Mouse (Mus musculus) lung, postnatal 36 days (tissue): ENCODE data around the gene Armcx5.
"Not testable (repeated sequence)": the region's sequence is repeated elsewhere in the genome, so short reads cannot be mapped to it uniquely, and the experiment has no call there.

Source experiments
- DNase-seq: peaks from one replicate; pipeline ENCODE4 v3.0.0; 2022; ENCODE audit warnings: mixed read lengths

The Armcx5 gene

DNA sequence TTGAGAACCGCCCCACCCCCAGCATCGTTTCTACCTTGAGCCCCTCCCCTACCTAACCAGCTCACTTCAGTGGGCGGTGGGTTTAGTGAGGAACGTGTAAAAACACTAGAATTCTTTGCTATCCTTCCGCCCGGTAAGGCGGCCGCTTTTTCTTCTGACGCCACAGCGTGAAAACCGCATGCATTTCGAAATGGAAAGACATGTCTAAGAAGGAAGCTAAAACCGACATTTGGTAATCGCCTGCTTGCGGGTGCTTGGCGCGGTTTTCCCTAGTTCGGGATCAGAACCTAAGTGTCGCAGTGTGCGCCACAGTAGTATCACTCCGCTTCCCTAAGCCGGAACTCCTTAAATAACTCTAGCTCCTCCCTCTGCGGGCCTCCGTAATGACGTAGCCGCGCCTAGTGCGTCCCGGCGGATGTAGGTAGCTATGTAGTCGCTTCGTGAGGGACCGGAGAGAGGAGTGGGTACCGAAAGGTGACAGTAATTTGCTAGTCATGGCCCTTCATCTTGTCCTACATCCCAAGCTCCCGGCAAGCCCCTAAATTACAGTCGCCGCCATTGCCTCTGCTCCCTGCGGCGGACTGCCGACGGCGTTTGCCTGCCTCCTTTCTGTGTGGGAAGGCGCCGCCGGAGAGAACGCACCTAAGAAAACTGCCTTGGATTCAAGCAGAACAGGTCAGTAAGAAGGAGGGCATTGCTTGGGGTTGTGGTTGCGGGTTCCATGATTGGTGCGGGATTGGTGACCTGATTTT is at the start of gene Armcx5, which contains the start of gene Gprasp1:
Gene Armcx5 (plus strand): TSS at position 430 of the 752 bp plus-strand sequence.
Gene Gprasp1 (plus strand): TSS at position 430 of the 752 bp plus-strand sequence.
- peak; percentile 95 for DNase-seq

GRCm38 (mm10) chrX:135693633-135694032 is 48.9 kb upstream of the Armcx5 start, which contains the start of gene Tcp11x2:
Gene Tcp11x2 (minus strand): TSS chrX:135693790.
- DNase-seq = no peak

GRCm38 (mm10) chrX:135703111-135703510 is 39.4 kb upstream of the Armcx5 start:
- DNase-seq = no peak

GRCm38 (mm10) chrX:135704349-135704748 is 38.2 kb upstream of the Armcx5 start:
- DNase-seq = no peak

GRCm38 (mm10) chrX:135712845-135713244 is 29.7 kb upstream of the Armcx5 start:
- no peak for DNase-seq

- DNase-seq = no peak
These were observed 17.4 kb upstream of the Armcx5 start, which contains the start of gene Tmsb15a for GRCm38 (mm10) chrX:135725161-135725560. Gene Tmsb15a (minus strand): TSS chrX:135725261.

DNA sequence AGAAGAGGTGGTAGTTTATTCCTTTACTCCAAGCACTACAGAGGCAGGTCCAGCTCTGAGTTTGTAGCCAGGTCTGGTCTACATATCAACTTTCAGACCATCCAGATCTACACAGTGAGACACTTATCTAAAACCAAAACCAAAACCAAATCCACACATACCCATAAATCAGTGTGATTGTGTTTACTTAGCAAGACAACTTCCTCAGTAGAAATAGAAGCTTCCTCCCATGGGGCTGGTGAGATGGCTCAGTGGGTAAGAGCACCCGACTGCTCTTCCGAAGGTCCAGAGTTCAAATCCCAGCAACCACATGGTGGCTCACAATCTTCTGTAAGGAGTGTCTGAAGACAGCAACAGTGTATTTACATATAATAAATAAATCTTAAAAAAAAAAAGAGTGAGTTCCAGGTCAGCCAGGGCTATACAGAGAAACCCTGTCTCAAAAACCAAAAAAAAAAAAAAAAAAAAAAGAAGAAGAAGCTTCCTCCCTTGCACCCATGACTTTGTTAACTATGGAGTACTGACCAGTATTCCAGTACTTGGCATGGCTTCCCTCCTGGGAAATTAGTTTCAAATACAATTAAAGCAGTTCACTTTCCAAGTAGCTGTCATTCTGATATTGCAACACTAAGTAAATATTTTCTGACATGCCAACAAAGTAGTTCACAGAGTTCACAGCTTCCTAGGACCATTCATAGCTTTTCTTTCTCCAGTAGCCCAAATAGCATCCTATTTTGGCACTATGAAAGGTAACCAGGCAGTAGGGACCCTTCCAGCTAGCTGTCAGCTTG is 3.6 kb upstream of the Armcx5 start:
- peak; percentile 3 for DNase-seq

DNA sequence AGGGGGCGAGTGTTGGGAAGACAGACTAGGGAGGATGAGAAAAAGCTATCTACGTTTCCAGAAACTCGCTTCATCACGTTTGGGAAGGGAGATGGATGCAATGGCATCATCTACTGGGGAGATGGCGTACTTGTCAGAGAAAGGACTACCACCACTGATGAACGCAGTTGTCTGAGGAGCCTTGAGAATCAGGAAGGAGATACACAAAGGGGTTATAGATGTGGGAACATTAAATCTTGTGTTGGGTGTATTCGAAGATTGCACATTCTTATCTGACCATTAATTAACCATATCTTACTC is 473 bp downstream of the Armcx5 start:
- DNase-seq = no peak

- DNase-seq = not testable (repeated sequence)
These were observed 2.8 kb downstream of the Armcx5 start for GRCm38 (mm10) chrX:135745376-135745775.

GRCm38 (mm10) chrX:135752832-135753231 is 10.3 kb downstream of the Armcx5 start:
- peak; percentile 85 for DNase-seq

- DNase-seq = peak; percentile 32
These were observed 19.2 kb downstream of the Armcx5 start for GRCm38 (mm10) chrX:135761707-135762106.

- DNase-seq = no peak
These were observed 25.6 kb downstream of the Armcx5 start for GRCm38 (mm10) chrX:135768043-135768548.

- DNase-seq = no peak
These were observed 26.0 kb downstream of the Armcx5 start for GRCm38 (mm10) chrX:135768565-135768964.

DNA sequence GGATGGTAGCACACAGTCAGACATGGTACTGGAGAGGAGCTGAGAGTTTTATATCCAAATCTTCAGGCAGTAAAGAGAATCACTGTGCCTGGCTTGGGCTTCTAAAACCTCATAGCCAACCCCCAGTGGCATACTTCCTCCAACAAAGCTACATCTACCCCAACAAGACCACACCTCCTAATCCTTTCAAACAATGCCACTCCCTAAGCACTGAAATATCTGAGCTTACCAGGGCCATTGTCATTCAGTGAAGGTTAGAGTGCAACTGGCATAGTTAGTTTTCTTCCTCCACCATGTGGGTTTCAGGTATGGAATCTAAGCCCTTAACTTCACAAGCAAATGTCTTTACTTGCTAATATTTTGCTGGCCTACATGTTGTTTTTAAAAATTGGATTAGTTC is 49.0 kb downstream of the Armcx5 start:
- DNase-seq = no peak

GRCm38 (mm10) chrX:135792326-135792725 is 49.8 kb downstream of the Armcx5 start:
- DNase-seq = no peak

GRCm38 (mm10) chrX:135795591-135796304 is 53.2 kb downstream of the Armcx5 start:
- peak; percentile 14 for DNase-seq

DNA sequence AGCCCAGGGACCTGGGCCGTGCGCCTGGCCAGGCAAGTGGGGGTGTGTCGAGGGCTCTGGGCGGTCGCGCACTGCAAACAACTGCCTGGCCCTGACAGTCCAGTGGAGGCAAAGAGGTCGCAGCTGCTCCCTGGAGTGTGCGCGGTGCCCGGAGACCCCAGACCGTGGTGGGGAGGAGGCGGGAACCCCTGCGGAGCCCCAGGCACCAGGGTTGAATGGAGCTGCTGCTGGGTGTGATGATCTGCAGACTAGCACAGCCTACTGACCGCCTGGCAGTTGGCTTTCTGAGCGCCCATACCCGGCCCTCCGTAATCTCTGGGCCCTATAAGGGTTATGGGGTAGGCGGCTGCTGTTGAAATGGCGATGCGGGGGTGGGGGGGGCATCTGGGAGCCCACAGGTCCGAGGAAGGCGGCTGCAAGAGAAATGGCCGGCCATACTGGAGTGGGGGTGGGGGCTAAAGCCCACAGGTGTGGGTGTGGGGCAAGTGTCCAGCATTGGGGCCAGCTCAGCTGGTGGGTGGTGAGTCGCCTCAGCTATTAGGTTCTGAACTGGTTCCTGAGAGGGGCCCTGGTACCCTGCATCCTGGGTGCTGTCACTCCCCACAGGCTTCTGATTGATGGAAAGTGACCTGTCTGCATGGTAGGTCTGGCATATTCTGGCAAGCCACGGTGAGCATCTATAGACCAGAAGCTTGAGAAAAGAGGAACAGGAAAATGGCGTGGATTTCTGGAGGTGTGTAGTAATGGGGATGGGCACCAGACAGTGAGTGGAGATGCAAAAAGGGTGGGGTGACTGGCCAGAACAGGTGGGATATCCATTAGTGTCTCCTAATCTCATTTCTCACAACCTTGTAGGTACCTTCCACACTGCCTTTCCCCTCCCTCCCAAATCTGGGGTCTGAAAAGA is 54.0 kb downstream of the Armcx5 start:
- DNase-seq = not testable (repeated sequence)
